Mouse (Mus musculus): ENCODE measurements around the gene Tmem189. TPM values are rescaled to one million over a fixed set of nuclear protein-coding genes. Genes with fewer than 3 reads are reported as not detected.

Tmem189 gene
- polyA plus RNA-seq, 1 experiment from 2014 or later: 40.2 TPM

DNA sequence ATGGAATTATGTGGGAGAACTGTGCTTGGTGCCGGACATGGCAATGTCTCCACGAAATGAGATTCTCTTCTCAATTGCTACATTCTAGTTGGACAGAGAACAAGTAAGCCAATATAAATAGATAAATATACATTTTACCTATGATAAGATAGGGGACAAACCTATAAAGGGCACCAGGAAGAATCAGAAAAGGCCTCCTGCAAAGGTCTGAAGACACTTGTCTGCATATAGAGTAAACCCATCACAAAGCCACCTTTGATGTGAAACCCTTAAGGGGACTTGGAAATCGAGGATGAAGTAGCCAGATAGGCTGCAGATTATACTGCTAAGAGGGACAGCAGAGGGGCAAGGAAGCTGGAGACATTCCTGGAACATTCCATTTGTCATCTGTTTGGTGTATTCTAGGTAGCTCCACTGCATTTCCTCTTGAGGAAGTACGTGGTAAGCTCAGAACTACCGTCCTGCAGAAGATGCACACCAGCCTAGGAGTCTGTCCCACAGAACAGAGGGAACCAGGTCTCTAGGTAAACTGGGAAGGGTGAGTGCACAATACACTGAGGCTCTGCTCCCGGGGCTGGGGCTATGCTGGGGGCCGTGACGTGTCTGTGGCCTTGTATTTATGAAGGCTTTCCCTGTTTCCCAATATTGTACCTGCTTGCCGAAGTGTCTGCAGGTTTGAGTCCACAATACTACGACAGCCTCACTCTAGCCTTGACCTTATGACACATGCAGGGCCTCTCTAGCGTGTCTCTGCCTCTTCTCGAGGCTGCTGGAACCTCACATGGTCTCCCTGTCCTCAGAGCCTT, 56.7 kb downstream of the Tmem189 start:
- no peak for DNase-seq (ENCODE audit: low spot score)

GRCm38 (mm10) chr2:167631591-167632448, 57.8 kb downstream of the Tmem189 start, which contains the start of gene Ube2v1:
Ube2v1 (minus strand) TSS chr2:167632095.
- WGBS: under 1% methylated on average over 87 of the region's 87 CpGs
- Histone ChIP-seq H3K4me1 (peaks cover 64% of the 10 kb centered on the region), H3K27me3 (replicated peaks; ENCODE audit: low read depth, poor library complexity, severe bottlenecking) (no peaks in the 10 kb centered on the region), H3K36me3 (replicated peaks) (peaks cover 29% of the 10 kb centered on the region), H3K27ac (replicated peaks) (peak within 1 kb of the TSS; percentile 98), H3K4me3 (peak within 1 kb of the TSS; percentile 99), H3K9me3 (no peaks in the 10 kb centered on the region)
- peak; percentile 99 for DNase-seq (ENCODE audit: low spot score)

More for the DNA sequence above, 56.7 kb downstream of the Tmem189 start:
- WGBS: 81% methylated on average over 12 of the region's 12 CpGs
- H3K4me3 ChIP-seq: peak overlapping the region; percentile 99
- peaks cover 55% of the 10 kb centered on the region for H3K4me1 ChIP-seq
- H3K9me3 ChIP-seq: no peaks in the 10 kb centered on the region
- peaks cover 18% of the 10 kb centered on the region for H3K36me3 ChIP-seq (replicated peaks)
- H3K27me3 ChIP-seq (replicated peaks; ENCODE audit: low read depth, poor library complexity, severe bottlenecking): no peaks in the 10 kb centered on the region
- H3K27ac ChIP-seq (replicated peaks): peak overlapping the region; percentile 98

DNA sequence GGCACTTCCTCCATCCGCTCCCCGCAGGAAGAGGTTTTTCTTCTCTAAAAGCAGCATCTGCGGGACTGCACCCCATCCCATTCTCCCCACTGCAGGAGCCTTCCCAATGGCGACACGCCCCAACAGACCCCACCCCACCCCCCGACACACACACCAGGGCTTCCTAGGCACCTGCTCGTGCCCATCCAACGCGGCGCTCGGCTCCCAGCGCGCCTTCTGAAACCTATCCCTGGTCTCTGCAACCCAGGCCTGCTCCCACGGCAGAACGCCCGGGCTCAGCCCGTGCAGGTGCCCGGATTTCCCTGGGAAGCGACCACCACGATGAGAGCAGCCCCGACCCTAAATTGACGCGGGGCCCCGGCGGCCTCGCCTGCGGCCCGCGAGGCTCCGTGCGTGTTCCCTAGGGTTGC, 58.4 kb downstream of the Tmem189 start:
- Histone ChIP-seq H3K27me3 (replicated peaks; ENCODE audit: low read depth, poor library complexity, severe bottlenecking) (no peaks in the 10 kb centered on the region), H3K9me3 (no peaks in the 10 kb centered on the region), H3K4me1 (peaks cover 64% of the 10 kb centered on the region), H3K27ac (replicated peaks) (peak overlapping the region; percentile 98), H3K4me3 (peak overlapping the region; percentile 99), H3K36me3 (replicated peaks) (peaks cover 31% of the 10 kb centered on the region)
- under 1% methylated on average over 31 of the region's 31 CpGs for WGBS
- DNase-seq (ENCODE audit: low spot score): no peak

- no peak for DNase-seq (ENCODE audit: low spot score)
- H3K36me3 ChIP-seq (replicated peaks): peaks cover 34% of the 10 kb centered on the region
- H3K27me3 ChIP-seq (replicated peaks; ENCODE audit: low read depth, poor library complexity, severe bottlenecking): no peaks in the 10 kb centered on the region
- H3K27ac ChIP-seq (replicated peaks): peak overlapping the region; percentile 98
- WGBS: 76% methylated on average over 5 of the region's 5 CpGs
- peaks cover 66% of the 10 kb centered on the region for H3K4me1 ChIP-seq
- H3K9me3 ChIP-seq: no peaks in the 10 kb centered on the region
- peak overlapping the region; percentile 99 for H3K4me3 ChIP-seq
Observed at GRCm38 (mm10) chr2:167630421-167630820, 59.2 kb downstream of the Tmem189 start.

GRCm38 (mm10) chr2:167629665-167630209, 59.9 kb downstream of the Tmem189 start:
- no peak for DNase-seq (ENCODE audit: low spot score)
- Histone ChIP-seq H3K4me3 (peak overlapping the region; percentile 99), H3K27me3 (replicated peaks; ENCODE audit: low read depth, poor library complexity, severe bottlenecking) (no peaks in the 10 kb centered on the region), H3K36me3 (replicated peaks) (peaks cover 40% of the 10 kb centered on the region), H3K27ac (replicated peaks) (peak overlapping the region; percentile 98), H3K9me3 (no peaks in the 10 kb centered on the region), H3K4me1 (peaks cover 67% of the 10 kb centered on the region)
- 76% methylated on average over 11 of the region's 11 CpGs for WGBS

GRCm38 (mm10) chr2:167628872-167629271, 60.8 kb downstream of the Tmem189 start:
- WGBS: 88% methylated on average over 4 of the region's 4 CpGs
- peak overlapping the region; percentile 99; the same call in 1 of the 2 replicates for H3K4me3 ChIP-seq
- H3K9me3 ChIP-seq: no peaks in the 10 kb centered on the region
- 0 out of 2 replicates have a peak overlapping the region, but pooled peaks have one; percentile 4 for H3K27ac ChIP-seq (replicated peaks)
- DNase-seq (ENCODE audit: low spot score): no peak
- peaks cover 43% of the 10 kb centered on the region for H3K36me3 ChIP-seq (replicated peaks)
- H3K4me1 ChIP-seq: peaks cover 59% of the 10 kb centered on the region
- H3K27me3 ChIP-seq (replicated peaks; ENCODE audit: low read depth, poor library complexity, severe bottlenecking): no peaks in the 10 kb centered on the region

GRCm38 (mm10) chr2:167627019-167627418, 62.6 kb downstream of the Tmem189 start:
- Histone ChIP-seq H3K27me3 (replicated peaks; ENCODE audit: low read depth, poor library complexity, severe bottlenecking) (no peaks in the 10 kb centered on the region), H3K27ac (replicated peaks) (peak overlapping the region; percentile 48), H3K36me3 (replicated peaks) (peaks cover 54% of the 10 kb centered on the region), H3K9me3 (no peaks in the 10 kb centered on the region), H3K4me1 (peaks cover 47% of the 10 kb centered on the region), H3K4me3 (no peak overlapping the region)
- 93% methylated on average over 7 of the region's 7 CpGs for whole genome bisulfite sequencing
- DNase-seq (ENCODE audit: low spot score): no peak

GRCm38 (mm10) chr2:167625670-167626069, 64.0 kb downstream of the Tmem189 start:
- peaks cover 49% of the 10 kb centered on the region for H3K4me1 ChIP-seq
- H3K27me3 ChIP-seq (replicated peaks; ENCODE audit: low read depth, poor library complexity, severe bottlenecking): no peaks in the 10 kb centered on the region
- no peak overlapping the region for H3K27ac ChIP-seq (replicated peaks)
- no peaks in the 10 kb centered on the region for H3K9me3 ChIP-seq
- 61% methylated on average over 2 of the region's 2 CpGs for WGBS
- no peak for DNase-seq (ENCODE audit: low spot score)
- H3K4me3 ChIP-seq: no peak overlapping the region
- H3K36me3 ChIP-seq (replicated peaks): peaks cover 68% of the 10 kb centered on the region

DNA sequence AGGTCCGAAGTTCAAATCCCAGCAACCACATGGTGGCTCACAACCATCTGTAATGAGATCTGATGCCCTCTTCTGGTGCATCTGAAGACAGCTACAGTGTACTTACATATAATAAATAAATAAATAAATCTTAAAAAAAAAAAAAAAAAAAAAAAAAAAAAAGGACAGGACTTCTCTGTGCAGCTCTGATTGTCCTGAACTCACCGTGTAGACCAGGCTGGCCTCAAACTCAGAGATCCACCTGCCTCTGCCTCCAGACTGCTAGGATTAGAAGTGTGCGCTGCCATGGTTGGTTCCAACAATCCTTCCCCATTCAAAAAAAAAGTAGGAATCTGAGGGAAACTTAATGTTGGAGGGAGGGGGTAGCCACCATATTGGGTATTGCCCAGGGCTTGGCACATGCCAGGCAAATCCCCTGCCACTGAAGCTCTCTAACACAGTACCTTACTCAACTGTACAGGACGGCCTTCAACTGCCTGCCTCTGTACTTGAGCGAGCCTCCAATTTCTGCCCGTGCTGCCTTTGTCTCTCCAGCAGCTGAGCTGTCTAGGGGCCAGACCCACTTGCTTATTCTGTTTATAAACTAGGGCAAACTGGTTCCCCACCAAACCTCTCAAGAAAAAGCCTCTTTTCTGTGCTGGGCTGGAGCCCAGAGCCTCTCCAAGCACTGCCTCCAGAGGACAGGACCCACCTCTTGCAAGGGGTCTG, 65.1 kb downstream of the Tmem189 start:
- Histone ChIP-seq H3K4me3 (no peak overlapping the region), H3K27me3 (replicated peaks; ENCODE audit: low read depth, poor library complexity, severe bottlenecking) (no peaks in the 10 kb centered on the region), H3K4me1 (peaks cover 38% of the 10 kb centered on the region), H3K27ac (replicated peaks) (no peak overlapping the region; the same call in 1 of the 2 replicates), H3K9me3 (no peaks in the 10 kb centered on the region), H3K36me3 (replicated peaks) (peaks cover 67% of the 10 kb centered on the region)
- WGBS: 96% methylated on average over 6 of the region's 6 CpGs
- no peak for DNase-seq (ENCODE audit: low spot score)

DNA sequence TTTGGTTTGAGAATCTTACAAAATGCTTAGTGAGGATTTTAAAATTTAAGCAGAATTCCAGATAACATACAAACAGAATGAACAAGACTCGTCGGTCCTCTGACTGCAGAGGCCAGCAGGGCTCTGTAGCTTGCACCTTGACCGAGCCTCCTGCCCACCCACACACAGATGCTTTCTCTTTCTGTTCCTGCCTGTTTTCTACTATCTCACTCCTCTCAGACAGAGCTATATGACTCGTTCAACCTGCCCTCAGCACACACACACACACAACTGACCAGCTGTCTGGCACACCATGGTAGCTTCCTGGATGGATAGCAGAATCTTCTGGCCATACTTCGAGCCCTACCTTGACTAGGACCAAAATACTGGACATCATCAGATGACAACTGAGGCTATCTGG, 66.7 kb downstream of the Tmem189 start:
- Histone ChIP-seq H3K36me3 (replicated peaks) (peaks cover 63% of the 10 kb centered on the region), H3K4me3 (no peak overlapping the region), H3K27ac (replicated peaks) (no peak overlapping the region), H3K4me1 (peaks cover 27% of the 10 kb centered on the region), H3K9me3 (no peaks in the 10 kb centered on the region), H3K27me3 (replicated peaks; ENCODE audit: low read depth, poor library complexity, severe bottlenecking) (no peaks in the 10 kb centered on the region)
- WGBS: 85% methylated on average over 5 of the region's 5 CpGs
- DNase-seq (ENCODE audit: low spot score): no peak

DNA sequence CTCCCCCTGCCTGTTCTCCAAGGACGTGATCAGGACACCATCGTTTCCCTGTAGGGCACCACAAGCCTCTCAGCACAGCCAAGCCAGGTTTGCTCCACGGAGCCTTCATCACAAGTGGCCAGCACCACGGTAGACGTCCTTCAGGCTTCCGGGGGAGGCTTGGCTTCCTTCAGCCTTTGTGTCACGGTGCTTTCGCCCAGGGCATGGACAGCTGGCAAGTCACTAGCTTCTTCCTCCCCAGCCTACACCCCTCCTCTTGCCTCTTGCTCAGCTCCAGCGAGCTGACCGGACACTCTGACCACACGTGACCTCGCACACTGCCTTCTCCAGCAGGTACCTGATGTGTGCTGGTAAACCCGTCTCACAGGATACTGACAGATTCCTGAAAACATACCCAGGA, 67.3 kb downstream of the Tmem189 start:
- H3K36me3 ChIP-seq (replicated peaks): peaks cover 63% of the 10 kb centered on the region
- H3K27me3 ChIP-seq (replicated peaks; ENCODE audit: low read depth, poor library complexity, severe bottlenecking): no peaks in the 10 kb centered on the region
- DNase-seq (ENCODE audit: low spot score): no peak
- WGBS: 87% methylated on average over 13 of the region's 13 CpGs
- 0 out of 2 replicates have a peak overlapping the region, but pooled peaks have one; percentile 35 for H3K27ac ChIP-seq (replicated peaks)
- peaks cover 24% of the 10 kb centered on the region for H3K4me1 ChIP-seq
- no peak overlapping the region for H3K4me3 ChIP-seq
- H3K9me3 ChIP-seq: no peaks in the 10 kb centered on the region

All from embryonic facial prominence, embryonic 10.5 days (tissue).